Comparison of ENCODE assay signal across 9 mouse cellular contexts in the genomic region with DNA sequence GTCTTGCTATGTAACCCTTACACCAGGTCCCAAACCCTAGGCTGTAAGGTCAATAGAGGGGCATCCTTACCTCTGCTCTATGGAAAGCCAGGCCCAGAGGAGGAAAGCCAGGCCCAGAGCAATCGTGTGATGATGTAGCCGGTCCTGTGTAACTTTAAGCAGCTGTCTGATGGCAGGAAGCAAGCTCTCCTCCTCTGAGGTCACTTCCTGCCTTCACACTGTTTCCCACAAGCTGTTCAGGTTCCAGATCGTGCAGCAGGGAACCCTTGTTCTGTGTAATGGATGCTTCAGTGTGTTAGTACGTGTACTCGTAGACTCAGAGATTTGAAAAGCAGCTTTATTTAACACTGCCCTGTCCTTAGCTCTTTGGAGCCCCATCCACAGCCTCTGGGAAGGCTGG. TPM values are rescaled to one million over a fixed set of nuclear protein-coding genes. Genes with fewer than 3 reads are reported as not detected.
DNase-seq lines count a peak whose midpoint lies in the region; ATAC-seq lines count a peak whose summit lies in the region.
"Had no signal": no experiment of that assay in that cellular context is flagged by ENCODE, and none has a peak within 500 bp of the region (broad histone marks: within the 10 kb centered on the region; RNA-seq: fewer than 3 reads in every experiment).

No protein-coding gene starts in this region.

- H3K9me3 ChIP-seq in hindbrain, embryonic 10.5 days: no peaks in the 10 kb centered on the region
- H3K9me3 ChIP-seq in hindbrain, embryonic 11.5 days (ENCODE audit: control insufficient read depth, low read length): no peaks in the 10 kb centered on the region
- H3K9me3 ChIP-seq in embryonic facial prominence, embryonic 15.5 days (replicated peaks): no peaks in the 10 kb centered on the region
- H3K9me3 ChIP-seq in kidney, embryonic 16.5 days (ENCODE audit: low read length): no peaks in the 10 kb centered on the region
- H3K9me3 ChIP-seq in hindbrain, embryonic 16.5 days (ENCODE audit: control insufficient read depth, low read length): no peaks in the 10 kb centered on the region

- H3K36me3 ChIP-seq in hindbrain, embryonic 10.5 days: peaks cover 32% of the 10 kb centered on the region
- no peaks in the 10 kb centered on the region for H3K36me3 ChIP-seq in hindbrain, embryonic 11.5 days (ENCODE audit: control insufficient read depth, insufficient read depth, low read length)
- peaks cover 56% of the 10 kb centered on the region for H3K36me3 ChIP-seq in embryonic facial prominence, embryonic 15.5 days
- peaks cover 55% of the 10 kb centered on the region for H3K36me3 ChIP-seq in kidney, embryonic 16.5 days (ENCODE audit: insufficient read depth, low read length)
- H3K36me3 ChIP-seq in hindbrain, embryonic 16.5 days (ENCODE audit: control insufficient read depth, insufficient read depth, low read length): no peaks in the 10 kb centered on the region

- H3K4me2 ChIP-seq in hindbrain, embryonic 11.5 days (replicated peaks; ENCODE audit: low read depth, low read length): no peak overlapping the region
- no peak overlapping the region for H3K4me2 ChIP-seq in embryonic facial prominence, embryonic 15.5 days (replicated peaks)
- 0 out of 2 replicates have a peak overlapping the region, but pooled peaks have one; percentile 2 for H3K4me2 ChIP-seq in kidney, embryonic 16.5 days (replicated peaks; ENCODE audit: low read depth, low read length)
- no peak overlapping the region for H3K4me2 ChIP-seq in hindbrain, embryonic 16.5 days (ENCODE audit: low read length)

- H3K9ac ChIP-seq in hindbrain, embryonic 11.5 days (ENCODE audit: low read depth, low read length): no peak overlapping the region
- no peak overlapping the region for H3K9ac ChIP-seq in embryonic facial prominence, embryonic 15.5 days
- H3K9ac ChIP-seq in kidney, embryonic 16.5 days (replicated peaks; ENCODE audit: low read length): peak overlapping the region; percentile 18; the same call in 1 of the 2 replicates
- no peak overlapping the region for H3K9ac ChIP-seq in hindbrain, embryonic 16.5 days (ENCODE audit: low read depth, low read length)

- H3K4me1 ChIP-seq in hindbrain, embryonic 10.5 days (replicated peaks): peaks cover 5% of the 10 kb centered on the region
- no peaks in the 10 kb centered on the region for H3K4me1 ChIP-seq in hindbrain, embryonic 11.5 days (replicated peaks; ENCODE audit: control insufficient read depth, insufficient read depth, low read length)
- peaks cover 11% of the 10 kb centered on the region for H3K4me1 ChIP-seq in embryonic facial prominence, embryonic 15.5 days
- peaks cover 17% of the 10 kb centered on the region for H3K4me1 ChIP-seq in kidney, embryonic 16.5 days (ENCODE audit: insufficient read depth, low read length)
- peaks cover 8% of the 10 kb centered on the region for H3K4me1 ChIP-seq in hindbrain, embryonic 16.5 days (ENCODE audit: control insufficient read depth, insufficient read depth, low read depth, low read length)

- no peaks in the 10 kb centered on the region for H3K27me3 ChIP-seq in hindbrain, embryonic 10.5 days (ENCODE audit: insufficient read depth, poor library complexity, severe bottlenecking)
- H3K27me3 ChIP-seq in hindbrain, embryonic 11.5 days (ENCODE audit: control insufficient read depth, insufficient read depth, low read length): no peaks in the 10 kb centered on the region
- no peaks in the 10 kb centered on the region for H3K27me3 ChIP-seq in embryonic facial prominence, embryonic 15.5 days
- H3K27me3 ChIP-seq in kidney, embryonic 16.5 days (ENCODE audit: insufficient read depth, low read length): no peaks in the 10 kb centered on the region
- no peaks in the 10 kb centered on the region for H3K27me3 ChIP-seq in hindbrain, embryonic 16.5 days (replicated peaks; ENCODE audit: control insufficient read depth, insufficient read depth, low read length)

- no peak for ATAC-seq in hindbrain, embryonic 11.5 days (ENCODE audit: low FRiP score)
- no peak for ATAC-seq in embryonic facial prominence, embryonic 15.5 days (ENCODE audit: insufficient number of reproducible peaks, low FRiP score, low TSS enrichment, low read depth)
- ATAC-seq in kidney, embryonic 16.5 days (ENCODE audit: low FRiP score, low TSS enrichment): no peak; the same call in 1 of the 2 replicates
- ATAC-seq in neutrophil, adult 5-6 weeks (ENCODE audit: extremely low read depth, insufficient number of reproducible peaks, low FRiP score, poor library complexity, severe bottlenecking): peak; percentile 47
- no peak for ATAC-seq in hindbrain, embryonic 16.5 days

- H3K27ac ChIP-seq in hindbrain, embryonic 10.5 days: peak overlapping the region; percentile 46
- H3K27ac ChIP-seq in hindbrain, embryonic 11.5 days (ENCODE audit: low read depth, low read length): no peak overlapping the region
- peak overlapping the region; percentile 40 for H3K27ac ChIP-seq in embryonic facial prominence, embryonic 15.5 days (replicated peaks)
- H3K27ac ChIP-seq in kidney, embryonic 16.5 days (ENCODE audit: low read length): peak overlapping the region; percentile 85
- H3K27ac ChIP-seq in hindbrain, embryonic 16.5 days (ENCODE audit: low read depth, low read length): no peak overlapping the region

- no peak overlapping the region for H3K4me3 ChIP-seq in hindbrain, embryonic 10.5 days
- no peak overlapping the region for H3K4me3 ChIP-seq in hindbrain, embryonic 11.5 days (ENCODE audit: low read depth, low read length)
- H3K4me3 ChIP-seq in embryonic facial prominence, embryonic 15.5 days (replicated peaks): no peak overlapping the region
- no peak overlapping the region for H3K4me3 ChIP-seq in kidney, embryonic 16.5 days (ENCODE audit: low read length)
- H3K4me3 ChIP-seq in hindbrain, embryonic 16.5 days (ENCODE audit: low read length): no peak overlapping the region

- 81% methylated on average over 5 of the region's 5 CpGs for WGBS in hindbrain, embryonic 10.5 days
- WGBS in hindbrain, embryonic 11.5 days: 71% methylated on average over 5 of the region's 5 CpGs
- WGBS in embryonic facial prominence, embryonic 15.5 days: 59% methylated on average over 5 of the region's 5 CpGs
- WGBS in kidney, embryonic 16.5 days: 48% methylated on average over 5 of the region's 5 CpGs
- 67% methylated on average over 5 of the region's 5 CpGs for WGBS in hindbrain, embryonic 16.5 days

- no peak for DNase-seq in hindbrain, embryonic 10.5 days (ENCODE audit: low spot score)
- no peak for DNase-seq in hindbrain, embryonic 11.5 days (ENCODE audit: low spot score)
- no peak for DNase-seq in frontal cortex, postnatal 10 days (ENCODE audit: low spot score in 2 of 2)
- no peak for DNase-seq in adrenal gland, postnatal 25 days
- DNase-seq: cerebellum, adult 11-12 months had no signal

RNA-seq across cellular contexts. Expression of gene Smyd2, which starts 55.1 kb away (rescaled TPM):
- polyA plus RNA-seq in hindbrain, embryonic 10.5 days (2016; fragmentation: Nextera tagmentation; extraction: Ambion mirVana): 59.7 and 66.7 TPM in 2 replicates
- polyA plus RNA-seq in hindbrain, embryonic 11.5 days (2014; fragmentation: Nextera tagmentation; extraction: Ambion mirVana): 52.5 and 54.7 TPM in 2 replicates
- 86.3 and 91.2 TPM in 2 replicates for polyA plus RNA-seq in embryonic facial prominence, embryonic 15.5 days (2015; fragmentation: Nextera tagmentation; extraction: Ambion mirVana)
- 87.6 and 89.7 TPM in 2 replicates for polyA plus RNA-seq in kidney, embryonic 16.5 days (2015; fragmentation: Nextera tagmentation; extraction: Ambion mirVana)
- 3.0 and 3.6 TPM in 2 replicates for total RNA-seq in neutrophil, adult 5-6 weeks (2017)
- 87.4 and 87.8 TPM in 2 replicates for polyA plus RNA-seq in hindbrain, embryonic 16.5 days (2015; fragmentation: Nextera tagmentation; extraction: Ambion mirVana)
- total RNA-seq in adrenal gland, postnatal 25 days (2021): 74.5 and 80.8 TPM in 2 replicates

Comparison
In these comparisons a context has a peak if more than half of its experiments do, and no peak if none do; other contexts are left out.
1. H3K27ac ChIP-seq: peak in hindbrain, embryonic 10.5 days (single experiment), embryonic facial prominence, embryonic 15.5 days (single experiment) and kidney, embryonic 16.5 days (single experiment); none in hindbrain, embryonic 11.5 days (single experiment) and hindbrain, embryonic 16.5 days (single experiment).